Mouse (Mus musculus): ENCODE data around the gene Gpr155. TPM values are rescaled to one million over a fixed set of nuclear protein-coding genes. Genes with fewer than 3 reads are reported as not detected.

Gene Gpr155
- total RNA-seq (2023), result 10 to 100 TPM; 20.7 to 28.8 TPM

DNA sequence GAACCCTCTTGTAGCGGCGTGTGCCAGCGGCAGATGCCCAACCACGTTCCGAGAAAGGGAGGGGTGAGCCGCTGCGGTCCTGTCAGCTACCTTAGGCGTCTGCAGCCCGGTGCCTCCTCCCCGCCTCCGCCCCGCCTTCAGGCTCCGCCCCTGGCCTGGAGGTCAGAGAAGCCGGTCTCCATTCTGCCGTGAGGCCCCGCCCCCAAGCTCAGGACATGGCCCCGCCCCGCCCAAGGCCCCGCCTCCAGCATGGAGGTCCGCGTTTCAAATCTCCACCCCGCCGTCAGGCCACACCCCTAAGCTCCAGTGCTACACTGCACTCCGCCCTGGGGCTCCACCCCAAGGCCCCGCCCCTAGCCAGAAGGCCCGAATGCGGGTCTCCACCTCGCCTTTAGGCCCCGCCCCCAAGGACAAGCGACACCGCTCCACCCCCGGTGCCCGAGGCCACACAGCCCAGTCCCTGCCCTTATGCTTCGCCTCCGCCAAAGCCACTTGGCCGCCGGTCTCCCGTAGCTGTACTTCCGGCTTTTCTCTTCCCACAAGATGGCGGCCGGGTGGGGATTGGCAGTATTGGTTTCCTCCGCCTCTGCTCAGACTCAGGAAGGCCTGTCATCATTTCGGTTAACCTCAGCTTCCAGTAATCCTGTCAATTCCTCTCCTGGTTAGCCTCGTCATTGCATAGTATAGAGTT, at the start of gene Gpr155:
Gpr155 (minus strand) TSS at position 217 of the 691 bp plus-strand sequence.

DNA sequence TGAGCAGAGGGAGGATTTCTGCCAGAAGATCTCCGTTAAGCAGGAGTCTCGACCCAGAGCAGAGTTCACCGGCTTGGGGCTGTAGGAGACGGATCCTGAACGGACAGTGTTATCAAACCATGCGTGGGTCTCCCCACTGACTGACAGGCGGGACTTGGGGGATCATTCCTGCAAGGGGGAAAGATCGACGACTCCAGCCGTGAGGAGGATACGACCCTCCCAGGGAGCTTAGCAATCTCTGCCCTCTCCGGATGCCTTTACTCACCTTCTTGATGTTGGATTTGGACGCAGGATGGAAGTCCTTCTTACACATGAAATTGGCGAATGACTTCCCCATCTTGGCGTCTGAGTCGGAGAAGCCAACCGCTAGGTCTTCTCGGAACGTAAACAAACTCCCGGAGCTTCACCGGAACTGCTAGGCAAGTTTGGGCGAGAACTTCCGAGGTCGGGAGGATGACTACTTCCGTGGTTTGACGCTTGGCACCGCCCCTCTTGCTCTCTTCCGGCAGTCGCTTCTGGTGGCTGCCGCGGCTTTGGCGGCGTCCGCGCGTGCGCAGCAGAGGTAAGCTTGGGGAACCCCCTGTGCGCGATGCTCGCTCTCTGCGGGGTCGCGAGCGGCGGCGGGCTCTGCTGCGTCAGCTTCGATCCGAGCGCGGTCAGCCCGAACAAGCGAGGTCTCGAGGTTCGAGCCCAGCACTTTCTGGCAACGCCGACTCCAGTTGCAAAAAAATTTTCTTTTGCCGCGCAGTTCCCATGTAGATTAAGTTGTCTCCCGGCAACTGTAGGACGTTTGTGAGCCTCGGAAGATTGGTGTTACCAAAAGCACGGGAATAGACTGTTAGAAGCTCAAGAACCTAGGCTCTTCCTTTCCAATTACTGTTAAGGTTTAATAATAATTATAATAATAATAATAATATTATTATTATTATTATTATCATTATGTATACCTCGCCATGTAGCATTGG, 73.9 kb downstream of the Gpr155 start, which contains the start of the genes Scrn3 and Cir1:
Scrn3 (plus strand) TSS at position 450 of the 965 bp plus-strand sequence.
Cir1 (minus strand) TSS at position 550 of the 965 bp plus-strand sequence.

Other genes starting within 250 kb of the Gpr155 start
- gene Ola1, start 167.6 kb downstream of the Gpr155 start, total RNA-seq (2023), result 10 to 100 TPM; 33.0 to 40.5 TPM
- gene Sp9, start 114.6 kb downstream of the Gpr155 start, total RNA-seq (2023), result not detected
- gene Scrn3, start 74.0 kb downstream of the Gpr155 start, total RNA-seq (2023), result 1 to 10 TPM; 2.9 to 4.6 TPM
- 10 to 100 TPM; 26.8 to 30.2 TPM for gene Cir1, start 73.9 kb downstream of the Gpr155 start, total RNA-seq (2023)
- gene Wipf1, start 143.2 kb upstream of the Gpr155 start, total RNA-seq (2023), result 100 to 1,000 TPM; 210 to 228 TPM
- gene Chrna1, start 193.8 kb upstream of the Gpr155 start, total RNA-seq (2023), result not detected